Mouse (Mus musculus): ENCODE data around the gene Tm9sf3. TPM values are rescaled to one million over a fixed set of nuclear protein-coding genes. Genes with fewer than 3 reads are reported as not detected.

The Tm9sf3 gene
- 56.5 and 77.3 TPM in 2 replicates for polyA plus RNA-seq (2012; rRNA removed; ENCODE audit: low replicate concordance)

GRCm38 (mm10) chr19:41263630-41264295 is at the start of gene Tm9sf3:
Gene Tm9sf3, minus strand, starts transcription at chr19:41263997.

GRCm38 (mm10) chr19:41206811-41207344 is 56.9 kb downstream of the Tm9sf3 start, which contains the start of gene Tll2:
Gene Tll2, minus strand, starts transcription at chr19:41206835.

Other genes with a start within 250 kb of the Tm9sf3 start
- 0.12 TPM in 1 of 2 replicates, not detected in the other for gene Dntt, start 234.7 kb downstream of the Tm9sf3 start, polyA plus RNA-seq (2012; rRNA removed; ENCODE audit: low replicate concordance)
- gene Opalin, start 186.9 kb downstream of the Tm9sf3 start, polyA plus RNA-seq (2012; rRNA removed; ENCODE audit: low replicate concordance): not detected in 2 replicates
- gene Tll2, start 57.2 kb downstream of the Tm9sf3 start, polyA plus RNA-seq (2012; rRNA removed; ENCODE audit: low replicate concordance): 0.12 and 0.13 TPM in 2 replicates
- 4.1 and 14.7 TPM in 2 replicates for gene Pik3ap1, start 121.1 kb upstream of the Tm9sf3 start, polyA plus RNA-seq (2012; rRNA removed; ENCODE audit: low replicate concordance)
- gene Lcor, start 218.6 kb upstream of the Tm9sf3 start, polyA plus RNA-seq (2012; rRNA removed; ENCODE audit: low replicate concordance): 2.3 and 3.1 TPM in 2 replicates

Measured in subcutaneous adipose tissue, adult 2 months (tissue).